Mouse (Mus musculus): Measurements from ENCODE around the gene Lsr. TPM values are rescaled to one million over a fixed set of nuclear protein-coding genes. Genes with fewer than 3 reads are reported as not detected.

Gene Lsr
- 10 to 100 TPM; 10.1 to 10.2 TPM for total RNA-seq (2021)
- long read RNA-seq, experiment 1, partial matches to known transcripts: 2 of 27 reads
- long read RNA-seq, experiment 1, other reads (novel, unspliced or antisense): 18 of 27 reads
- long read RNA-seq, experiment 2, transcript Lsr-201 (10 exons, 2,167 nt): minor isoform, 5 of 39 reads
- long read RNA-seq, experiment 2, transcript Lsr-203 (9 exons, 2,071 nt): major isoform, 12 of 39 reads
- long read RNA-seq, experiment 2, partial matches to known transcripts: 2 of 39 reads
- long read RNA-seq, experiment 2, other reads (novel, unspliced or antisense): 19 of 39 reads

DNA sequence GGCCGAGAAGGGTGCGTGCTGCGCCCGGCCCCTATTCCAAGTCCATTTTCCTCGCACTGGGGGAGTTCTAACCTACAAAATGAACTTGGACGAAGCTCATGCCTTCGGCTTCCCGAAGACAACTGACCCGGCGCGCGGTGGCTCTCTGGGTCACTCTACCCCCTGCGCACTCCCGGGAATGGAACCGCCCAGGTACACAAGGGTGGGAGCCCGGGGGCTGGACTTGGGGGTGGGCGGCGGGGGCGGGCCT, at the start of gene Lsr:
Gene Lsr, minus strand, starts transcription at position 214 of the 250 bp plus-strand sequence.
- intact Hi-C loops (cut with DNase I): loop anchor here (5.0 kb wide), 1 partner anchor 79 kb away; the partner anchor contains the start of gene Fxyd7
- H3K4me3 ChIP-seq: peak within 1 kb of the TSS; percentile 40
- H3K27ac ChIP-seq: peak within 1 kb of the TSS; percentile 69
- DNase-seq (ENCODE audit: extremely low spot score in 1 of 2, low spot score in 2 of 2): no peak
- TF ChIP-seq CTCF (IDR thresholded peaks at IDR 0.05): no peak

DNA sequence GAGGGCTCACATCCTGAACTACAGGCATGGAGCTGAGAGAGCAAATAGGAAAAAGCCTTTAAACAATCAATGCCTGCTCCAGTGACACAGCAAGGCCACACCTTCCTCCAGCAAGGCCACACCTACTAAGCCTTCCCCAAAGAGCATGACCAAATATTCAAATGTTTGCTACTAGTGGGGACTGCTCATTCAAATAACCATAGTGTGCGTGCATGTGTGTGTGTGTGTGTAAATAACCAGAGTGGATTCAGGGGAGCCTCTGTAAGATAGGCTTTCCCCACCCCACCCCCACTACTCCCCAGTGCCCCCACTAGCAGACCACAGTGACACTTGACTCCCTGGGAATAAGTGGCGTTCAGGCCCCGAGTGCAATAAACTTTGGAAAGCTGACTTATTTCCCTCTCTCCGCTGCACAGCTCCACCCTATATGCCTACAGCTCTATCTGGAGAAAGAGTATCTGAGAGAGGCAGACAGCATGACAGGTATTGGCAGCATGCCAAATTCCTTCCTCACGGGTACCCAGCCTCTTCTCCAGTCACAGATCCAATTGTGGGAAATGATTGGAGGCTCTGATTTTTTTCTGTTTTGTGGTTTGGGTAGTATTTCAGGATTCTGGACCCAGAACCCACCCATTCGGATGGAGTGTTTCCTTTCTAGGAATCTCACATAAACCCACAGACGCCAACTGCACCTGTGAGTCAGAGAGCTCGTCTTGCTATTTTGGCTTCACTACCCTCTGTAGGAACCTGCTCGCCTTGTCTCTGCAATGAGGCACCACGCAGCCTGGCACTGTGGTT, 44.0 kb upstream of the Lsr start:
- intact Hi-C loops (cut with DNase I): loop anchor here (1.0 kb wide), 2 partner anchors 36 to 60 kb away; no protein-coding TSS in a partner anchor
- H3K4me3 ChIP-seq: no peak overlapping the region
- H3K27ac ChIP-seq: no peak overlapping the region
- no peak for TF ChIP-seq CTCF (IDR thresholded peaks at IDR 0.05)
- DNase-seq (ENCODE audit: extremely low spot score in 1 of 2, low spot score in 2 of 2): peak; percentile 66 to 68

DNA sequence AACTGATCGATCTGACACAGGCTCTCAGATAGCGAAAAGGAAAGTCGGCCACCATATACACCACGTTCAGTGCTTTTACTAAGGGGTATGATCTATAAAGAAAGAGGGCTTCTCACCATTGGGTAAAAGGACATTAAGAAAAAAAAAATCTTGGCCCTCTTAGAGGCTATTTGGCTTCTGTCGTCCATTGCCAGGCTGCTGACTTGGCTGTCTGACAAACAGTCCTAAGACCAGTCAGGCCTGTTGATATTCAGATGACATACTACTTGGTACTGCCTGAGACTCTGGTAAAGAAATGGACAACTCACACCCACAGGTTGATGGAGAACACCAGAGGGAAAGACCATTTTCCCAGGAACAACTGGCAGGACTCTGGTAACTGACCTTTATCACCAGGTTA, 39.7 kb upstream of the Lsr start:
- no peak overlapping the region for H3K27ac ChIP-seq

DNA sequence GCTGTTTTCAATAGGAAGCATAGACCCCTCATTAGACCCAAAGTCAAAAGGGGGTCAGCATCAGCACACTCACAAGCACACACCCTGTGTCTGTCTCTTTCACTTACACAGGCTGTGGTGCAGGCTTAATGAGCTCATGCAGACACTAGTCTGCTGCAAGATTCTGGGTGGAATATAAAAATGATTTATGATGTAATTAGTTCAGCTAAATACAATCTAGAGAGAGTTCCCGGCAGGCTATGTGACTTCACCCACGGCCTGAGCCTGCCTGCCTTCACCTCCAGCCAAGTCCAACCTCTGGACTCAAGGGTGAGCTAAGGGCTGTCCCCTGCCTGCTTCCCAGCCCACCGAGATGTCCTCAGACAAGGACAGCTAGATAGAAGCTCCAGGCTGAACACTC, 35.6 kb upstream of the Lsr start:
- no peak overlapping the region for H3K4me3 ChIP-seq
- intact Hi-C loops (cut with DNase I): no loop called here
- no peak overlapping the region for H3K27ac ChIP-seq
- DNase-seq (ENCODE audit: extremely low spot score in 1 of 2, low spot score in 2 of 2): no peak
- TF ChIP-seq CTCF (IDR thresholded peaks at IDR 0.05): no peak

More for the DNA sequence above, 39.7 kb upstream of the Lsr start:
- intact Hi-C loops (cut with DNase I): no loop called here
- TF ChIP-seq CTCF (IDR thresholded peaks at IDR 0.05): no peak
- no peak overlapping the region for H3K4me3 ChIP-seq
- no peak for DNase-seq (ENCODE audit: extremely low spot score in 1 of 2, low spot score in 2 of 2)

DNA sequence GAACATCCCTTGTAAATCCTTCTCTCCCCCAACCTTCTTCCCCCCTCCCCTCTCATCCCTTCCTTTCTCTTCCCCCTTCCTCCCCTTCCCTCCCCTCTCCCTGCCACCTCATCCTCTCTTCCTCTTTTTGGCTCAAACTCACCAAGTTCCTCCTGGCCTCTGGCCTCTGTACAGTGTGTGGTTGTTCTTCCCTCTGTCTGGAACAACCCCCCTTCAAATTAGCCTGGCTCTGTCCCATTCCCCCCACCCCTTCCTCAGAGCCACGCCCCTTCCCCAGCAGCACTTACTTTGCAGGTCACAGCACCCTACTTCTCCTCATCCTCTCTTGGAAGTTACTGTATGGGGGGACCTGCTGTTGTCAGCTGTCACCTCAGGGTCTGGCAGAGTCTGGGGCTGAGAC, 34.9 kb upstream of the Lsr start:
- no peak overlapping the region for H3K4me3 ChIP-seq
- intact Hi-C loops (cut with DNase I): no loop called here
- H3K27ac ChIP-seq: no peak overlapping the region
- TF ChIP-seq CTCF (IDR thresholded peaks at IDR 0.05): no peak
- no peak for DNase-seq (ENCODE audit: extremely low spot score in 1 of 2, low spot score in 2 of 2)

DNA sequence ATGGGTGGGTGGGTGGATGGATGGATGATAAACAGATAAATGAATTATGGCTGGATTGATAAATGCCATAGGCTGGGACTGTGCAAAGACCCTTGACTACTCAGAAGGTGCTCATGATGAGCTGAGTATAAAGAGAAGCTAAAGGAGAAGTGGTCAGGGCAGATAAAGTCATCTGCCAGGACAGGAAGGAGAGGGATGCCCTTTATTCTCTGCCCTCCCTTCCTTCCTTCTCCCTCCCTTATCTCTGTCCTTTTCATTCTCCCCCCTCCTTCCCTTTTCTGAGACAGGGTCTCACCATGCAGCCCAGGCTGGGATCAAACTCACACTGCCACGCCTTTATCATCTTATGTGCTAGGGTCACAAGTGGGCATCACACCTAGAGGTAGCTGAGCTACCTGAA, 34.5 kb upstream of the Lsr start:
- TF ChIP-seq CTCF (IDR thresholded peaks at IDR 0.05): no peak
- H3K4me3 ChIP-seq: no peak overlapping the region
- no peak for DNase-seq (ENCODE audit: extremely low spot score in 1 of 2, low spot score in 2 of 2)
- intact Hi-C loops (cut with DNase I): no loop called here
- H3K27ac ChIP-seq: no peak overlapping the region

DNA sequence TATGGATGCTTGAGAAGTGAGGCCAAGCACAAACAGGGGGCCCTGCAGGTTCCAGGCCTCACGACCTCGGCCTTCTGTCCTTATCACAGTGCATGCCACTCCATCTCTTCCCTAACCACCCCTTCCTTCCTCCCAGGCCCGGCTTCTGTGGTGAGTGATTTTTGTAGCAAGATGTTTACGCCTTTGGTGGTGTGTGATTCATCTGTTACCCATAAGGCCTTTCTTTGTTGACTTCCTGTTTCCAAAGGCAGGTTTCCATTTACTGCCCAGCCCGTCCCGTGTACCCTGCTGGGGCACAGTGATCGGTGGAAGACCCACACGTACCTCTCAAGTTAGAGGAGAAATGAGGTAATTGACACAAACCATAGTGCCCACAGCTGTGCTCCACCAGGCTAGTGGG, 29.4 kb upstream of the Lsr start:
- intact Hi-C loops (cut with DNase I): no loop called here
- peak overlapping the region; percentile 32; the same call in 1 of the 2 replicates for H3K27ac ChIP-seq
- H3K4me3 ChIP-seq: no peak overlapping the region
- no peak for TF ChIP-seq CTCF (IDR thresholded peaks at IDR 0.05)
- DNase-seq (ENCODE audit: extremely low spot score in 1 of 2, low spot score in 2 of 2): no peak

DNA sequence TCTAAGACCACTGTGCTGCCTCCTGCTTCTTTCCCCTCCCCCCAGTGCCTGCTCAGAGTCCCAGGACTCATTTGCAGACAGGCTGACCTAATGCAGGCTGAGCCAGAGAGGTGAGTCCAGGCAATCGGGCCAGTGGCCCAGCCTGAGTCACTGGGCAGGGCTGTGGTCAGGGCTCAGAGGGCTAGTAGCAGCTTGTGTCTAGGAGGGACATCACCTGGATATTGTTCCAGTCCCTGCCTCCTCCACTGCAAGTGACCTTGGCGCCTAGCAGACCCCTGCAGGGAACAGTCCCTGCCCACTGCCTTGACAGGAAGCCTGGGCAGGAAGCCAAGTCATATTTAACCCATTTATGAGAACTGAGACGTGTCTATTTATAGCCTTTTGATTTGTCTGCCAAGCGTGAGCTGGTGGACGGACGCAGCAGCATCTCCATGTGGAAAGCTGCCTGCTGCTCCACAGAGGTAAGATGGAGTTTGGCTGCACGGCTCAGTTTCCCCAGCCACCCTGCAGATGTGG, 27.3 kb upstream of the Lsr start:
- no peak overlapping the region; the same call in 1 of the 2 replicates for H3K27ac ChIP-seq
- H3K4me3 ChIP-seq: no peak overlapping the region
- intact Hi-C loops (cut with DNase I): no loop called here
- TF ChIP-seq CTCF (IDR thresholded peaks at IDR 0.05): no peak; the same call in 1 of the 2 replicates
- peak in 1 of 2 experiments; percentile 14 for DNase-seq (ENCODE audit: extremely low spot score in 1 of 2, low spot score in 2 of 2)

DNA sequence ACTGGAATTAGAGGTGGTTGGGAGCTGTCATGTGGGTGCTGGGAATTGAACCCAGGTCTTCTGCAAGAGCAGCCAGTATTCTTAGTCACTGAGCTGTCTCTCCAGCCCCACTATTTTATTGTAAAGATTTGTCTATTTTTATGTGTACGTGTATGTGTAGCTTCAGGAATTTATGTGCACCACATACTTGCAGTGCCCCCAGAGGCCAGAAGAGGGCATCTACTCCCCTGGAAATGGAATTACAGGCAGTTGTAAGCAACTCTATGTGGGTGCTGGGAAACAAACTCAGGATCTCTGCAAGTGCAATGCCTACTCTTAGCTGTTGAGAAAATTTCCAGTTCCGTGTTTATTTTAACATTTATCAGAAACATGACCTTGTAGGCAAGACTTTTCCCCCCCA, 23.2 kb upstream of the Lsr start:
- intact Hi-C loops (cut with DNase I): no loop called here
- H3K27ac ChIP-seq: no peak overlapping the region
- no peak for DNase-seq (ENCODE audit: extremely low spot score in 1 of 2, low spot score in 2 of 2)
- TF ChIP-seq CTCF (IDR thresholded peaks at IDR 0.05): peak; percentile 8; the same call in 1 of the 2 replicates
- H3K4me3 ChIP-seq: no peak overlapping the region

DNA sequence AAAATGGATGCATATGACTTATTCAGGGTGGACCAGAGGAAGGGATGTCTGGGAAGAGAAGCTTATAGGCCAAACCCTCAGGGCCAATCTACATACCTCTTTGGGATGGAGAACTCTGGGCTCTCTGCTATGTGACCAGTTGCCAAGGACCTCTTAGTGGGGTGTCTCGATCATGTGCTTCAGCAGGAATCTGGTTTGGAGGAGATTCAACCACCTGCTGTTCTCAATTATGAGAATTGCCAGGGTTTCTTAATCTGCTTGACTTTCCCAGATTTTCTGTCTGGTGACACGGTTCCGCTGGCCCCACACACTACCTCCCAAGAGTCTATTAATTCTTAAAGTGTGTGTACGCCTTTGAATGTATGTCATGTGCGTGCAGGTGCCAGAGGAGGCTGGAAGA, 20.7 kb upstream of the Lsr start:
- H3K4me3 ChIP-seq: no peak overlapping the region
- no peak for TF ChIP-seq CTCF (IDR thresholded peaks at IDR 0.05)
- DNase-seq (ENCODE audit: extremely low spot score in 1 of 2, low spot score in 2 of 2): no peak
- no peak overlapping the region for H3K27ac ChIP-seq
- intact Hi-C loops (cut with DNase I): no loop called here

DNA sequence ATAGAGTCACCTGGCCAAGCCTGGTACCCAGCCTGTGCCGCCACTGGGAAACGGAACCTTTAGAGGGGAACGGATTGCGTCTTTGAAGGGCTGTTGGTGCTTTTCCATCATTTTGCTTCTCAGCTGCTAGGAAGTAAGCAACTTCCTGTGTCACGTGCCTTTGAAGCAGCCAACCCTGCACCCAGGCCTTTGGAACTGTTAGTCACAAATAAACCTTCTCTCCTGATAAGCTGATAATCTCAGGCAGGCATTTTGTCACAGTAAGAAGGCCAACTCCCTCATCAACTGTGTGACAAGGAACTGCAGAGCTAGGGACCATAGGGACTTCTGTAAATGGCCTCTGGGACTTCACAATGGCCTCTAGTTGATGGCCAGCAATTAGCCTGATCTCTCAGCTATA, 18.9 kb upstream of the Lsr start:
- no peak for TF ChIP-seq CTCF (IDR thresholded peaks at IDR 0.05)
- intact Hi-C loops (cut with DNase I): no loop called here
- Histone ChIP-seq H3K27ac (no peak overlapping the region), H3K4me3 (no peak overlapping the region)
- DNase-seq (ENCODE audit: extremely low spot score in 1 of 2, low spot score in 2 of 2): no peak

DNA sequence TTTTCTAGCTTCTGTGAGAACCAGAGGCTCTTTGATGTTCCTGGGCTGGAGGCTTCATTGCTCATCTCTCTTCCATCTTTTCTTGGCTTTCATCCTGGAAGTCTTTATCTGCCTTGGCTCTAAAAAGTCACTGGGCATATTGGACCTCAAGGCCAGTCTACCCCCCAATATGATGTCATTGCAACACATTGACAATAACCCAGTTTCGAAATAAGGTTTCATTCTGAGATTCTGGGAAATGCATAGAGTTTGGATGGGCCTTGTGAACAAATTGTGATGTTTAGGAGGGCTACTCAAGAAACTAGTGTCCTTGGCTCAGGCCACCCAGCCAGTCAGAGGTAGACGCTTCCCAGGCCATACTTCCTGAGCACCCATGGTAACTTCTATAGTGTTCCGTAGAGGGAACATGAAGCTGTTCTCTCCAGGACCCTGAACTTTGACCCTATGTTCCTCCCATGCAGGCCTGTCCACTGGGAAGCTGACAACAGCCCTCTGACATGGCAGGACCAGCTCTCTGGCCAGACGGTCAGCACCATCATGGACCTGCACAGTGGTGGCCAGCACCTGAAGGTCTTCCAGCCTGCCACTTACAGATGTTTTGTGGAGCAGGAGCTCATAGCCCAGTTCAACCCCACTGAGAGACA, 15.4 kb upstream of the Lsr start:
- TF ChIP-seq CTCF (IDR thresholded peaks at IDR 0.05): no peak
- intact Hi-C loops (cut with DNase I): no loop called here
- no peak overlapping the region for H3K4me3 ChIP-seq
- DNase-seq (ENCODE audit: extremely low spot score in 1 of 2, low spot score in 2 of 2): no peak
- no peak overlapping the region for H3K27ac ChIP-seq
